Mouse (Mus musculus) MEL (cell line): ENCODE data around the gene Urb2. TPM values are rescaled to one million over a fixed set of nuclear protein-coding genes. Genes with fewer than 3 reads are reported as not detected.

Experiments
- DNase-seq: peaks from one replicate; pipeline ENCODE4 v3.0.0; 2011; ENCODE audit warnings: low read depth, low spot score
- H3K27ac ChIP-seq: 2 replicates; pipeline ENCODE4 v1.5.1; 2012; ENCODE audit warnings: low read depth, mild to moderate bottlenecking, control low read depth, low read length, moderate library complexity; ENCODE audit not compliant: control insufficient read depth
- H3K27me3 ChIP-seq, 2 experiments: fragments of 150-350 bp in 1 of 2; sonication (generic) in 1 of 2; 2 replicates each; pipeline ENCODE4 v1.6.1; 2012; ENCODE audit warnings: low read length in 2 of 2, mild to moderate bottlenecking in 2 of 2, improper control_type of control experiment in 1 of 2, moderate library complexity in 1 of 2; ENCODE audit not compliant: insufficient read depth in 2 of 2, control insufficient read depth in 1 of 2
- H3K36me3 ChIP-seq, 2 experiments: 2 replicates each; pipeline ENCODE4 v1.6.1; 2012 to 2014; ENCODE audit warnings: low read length in 2 of 2, improper control_type of control experiment in 1 of 2, inconsistent platforms in 1 of 2, mild to moderate bottlenecking in 1 of 2; ENCODE audit not compliant: insufficient read depth in 2 of 2, control insufficient read depth in 1 of 2
- H3K4me1 ChIP-seq, 2 experiments: fragments of 150-350 bp in 1 of 2; sonication (generic) in 1 of 2; 2 replicates each; pipeline ENCODE4 v1.6.1; 2012; ENCODE audit warnings: low read length in 2 of 2, improper control_type of control experiment in 1 of 2, mild to moderate bottlenecking in 1 of 2; ENCODE audit not compliant: insufficient read depth in 2 of 2, control insufficient read depth in 1 of 2
- H3K4me3 ChIP-seq, 2 experiments: fragments of 150-350 bp in 1 of 2; sonication (generic) in 1 of 2; 2 replicates each; pipeline ENCODE4 v1.5.1; 2012; ENCODE audit warnings: low read depth in 2 of 2, low read length in 2 of 2, mild to moderate bottlenecking in 2 of 2, moderate library complexity in 2 of 2, control low read depth in 1 of 2, improper control_type of control experiment in 1 of 2; ENCODE audit not compliant: control insufficient read depth in 1 of 2, insufficient read depth in 1 of 2
- H3K79me2 ChIP-seq: 2 replicates; pipeline ENCODE4 v1.6.1; 2012; ENCODE audit warnings: mild to moderate bottlenecking, low read length, moderate library complexity; ENCODE audit not compliant: control insufficient read depth, poor library complexity, insufficient read depth
- H3K9ac ChIP-seq: 2 replicates; pipeline ENCODE4 v1.6.1; 2012; ENCODE audit warnings: low read depth, mild to moderate bottlenecking, control low read depth, low read length, moderate library complexity; ENCODE audit not compliant: control insufficient read depth, poor library complexity, severe bottlenecking
- H3K9me3 ChIP-seq: fragments of 150-350 bp; sonication (generic); replicated peaks from 2 replicates; pipeline ENCODE4 v1.6.1; 2012; ENCODE audit warnings: mild to moderate bottlenecking, low read length, improper control_type of control experiment, moderate library complexity; ENCODE audit not compliant: insufficient read depth
- CHD1 ChIP-seq: IDR thresholded peaks from 2 replicates; pipeline ENCODE4 v1.6.1; 2012; ENCODE audit warnings: low read depth, mild to moderate bottlenecking, inconsistent platforms, low read length, improper control_type of control experiment
- CHD2 ChIP-seq: IDR thresholded peaks from 2 replicates; pipeline ENCODE4 v1.6.1; 2011; ENCODE audit warnings: low read length, improper control_type of control experiment
- CTCF ChIP-seq, 3 experiments: IDR thresholded peaks in 2 of 3; conservative IDR thresholded peaks in 1 of 3; 2 replicates each; pipeline ENCODE4 v1.5.1; 2011 to 2012; ENCODE audit warnings: low read length in 3 of 3, low read depth in 2 of 3, mild to moderate bottlenecking in 2 of 3, improper control_type of control experiment in 1 of 3, inconsistent platforms in 1 of 3, mixed read lengths in 1 of 3, moderate library complexity in 1 of 3; ENCODE audit not compliant: control insufficient read depth in 1 of 3, insufficient read depth in 1 of 3, poor library complexity in 1 of 3, severe bottlenecking in 1 of 3
- ELF1 ChIP-seq: IDR thresholded peaks from 2 replicates; pipeline ENCODE4 v1.6.1; 2014; ENCODE audit warnings: low read depth, mild to moderate bottlenecking, inconsistent platforms, low read length, improper control_type of control experiment, moderate library complexity
- ETS1 ChIP-seq: IDR thresholded peaks from 2 replicates; pipeline ENCODE4 v1.6.1; 2012; ENCODE audit warnings: low read depth, mild to moderate bottlenecking, inconsistent platforms, low read length, improper control_type of control experiment, moderate library complexity
- KAT2A ChIP-seq: conservative IDR thresholded peaks from 2 replicates; pipeline ENCODE4 v1.6.1; 2012; ENCODE audit warnings: low read depth, low read length, improper control_type of control experiment, inconsistent platforms
- MAFK ChIP-seq: IDR thresholded peaks from 2 replicates; pipeline ENCODE4 v1.6.1; 2011; ENCODE audit warnings: low read depth, mild to moderate bottlenecking, low read length, improper control_type of control experiment, borderline replicate concordance
- MAX ChIP-seq: IDR thresholded peaks from 2 replicates; pipeline ENCODE4 v1.6.1; 2011; ENCODE audit warnings: low read length, improper control_type of control experiment
- MAZ ChIP-seq: IDR thresholded peaks from 2 replicates; pipeline ENCODE4 v1.6.1; 2012; ENCODE audit warnings: low read depth, mild to moderate bottlenecking, inconsistent platforms, low read length, improper control_type of control experiment
- MEF2A ChIP-seq: IDR thresholded peaks from 2 replicates; pipeline ENCODE4 v1.6.1; 2014; ENCODE audit warnings: low read depth, mild to moderate bottlenecking, inconsistent platforms, low read length, improper control_type of control experiment; ENCODE audit not compliant: poor library complexity, insufficient replicate concordance, severe bottlenecking; ENCODE audit errors: extremely low read depth
- MXI1 ChIP-seq: IDR thresholded peaks from 2 replicates; pipeline ENCODE4 v1.6.1; 2011; ENCODE audit warnings: mild to moderate bottlenecking, low read depth, low read length, improper control_type of control experiment
- NELFE ChIP-seq: IDR thresholded peaks from 2 replicates; pipeline ENCODE4 v1.6.1; 2011; ENCODE audit warnings: low read depth, low read length, improper control_type of control experiment
- POLR2A ChIP-seq, 2 experiments: IDR thresholded peaks; 2 replicates each; pipeline ENCODE4 v1.6.1; 2011 to 2012; ENCODE audit warnings: low read length in 2 of 2, mild to moderate bottlenecking in 2 of 2, control low read depth in 1 of 2, improper control_type of control experiment in 1 of 2, low read depth in 1 of 2, moderate library complexity in 1 of 2; ENCODE audit not compliant: control insufficient read depth in 1 of 2, insufficient read depth in 1 of 2, poor library complexity in 1 of 2
- POLR2AphosphoS5 ChIP-seq: IDR thresholded peaks from 2 replicates; pipeline ENCODE4 v1.6.1; 2012; ENCODE audit warnings: low read depth, borderline replicate concordance, mild to moderate bottlenecking, inconsistent platforms, low read length, moderate library complexity, mixed read lengths
- RAD21 ChIP-seq: IDR thresholded peaks from 2 replicates; pipeline ENCODE4 v1.6.1; 2011; ENCODE audit warnings: mild to moderate bottlenecking, low read depth, low read length, improper control_type of control experiment
- RCOR1 ChIP-seq: IDR thresholded peaks from 2 replicates; pipeline ENCODE4 v1.6.1; 2012; ENCODE audit warnings: low read depth, mild to moderate bottlenecking, inconsistent platforms, low read length, improper control_type of control experiment
- SIN3A ChIP-seq: IDR thresholded peaks from 2 replicates; pipeline ENCODE4 v1.6.1; 2012; ENCODE audit warnings: low read length, improper control_type of control experiment, inconsistent platforms
- SMC3 ChIP-seq: IDR thresholded peaks from 2 replicates; pipeline ENCODE4 v1.6.1; 2011; ENCODE audit warnings: low read depth, low read length, improper control_type of control experiment
- TAL1 ChIP-seq: IDR thresholded peaks from 2 replicates; pipeline ENCODE4 v1.6.1; 2012; ENCODE audit warnings: mild to moderate bottlenecking, inconsistent platforms, low read length, moderate library complexity, mixed read lengths
- TBP ChIP-seq: IDR thresholded peaks from 2 replicates; pipeline ENCODE4 v1.8.0; 2011; ENCODE audit warnings: low read depth, low read length, improper control_type of control experiment
- TCF12 ChIP-seq: IDR thresholded peaks from 2 replicates; pipeline ENCODE4 v1.6.1; 2014; ENCODE audit warnings: low read depth, mild to moderate bottlenecking, inconsistent platforms, low read length, improper control_type of control experiment, moderate library complexity
- UBTF ChIP-seq: IDR thresholded peaks from 2 replicates; pipeline ENCODE4 v1.6.1; 2012; ENCODE audit warnings: low read depth, mild to moderate bottlenecking, inconsistent platforms, low read length, improper control_type of control experiment, moderate library complexity, borderline replicate concordance; ENCODE audit not compliant: insufficient read depth
- USF1 ChIP-seq: IDR thresholded peaks from 2 replicates; pipeline ENCODE4 v1.6.1; 2014; ENCODE audit warnings: low read depth, mild to moderate bottlenecking, inconsistent platforms, low read length, improper control_type of control experiment, moderate library complexity
- ZKSCAN1 ChIP-seq: IDR thresholded peaks from 2 replicates; pipeline ENCODE4 v1.6.1; 2012; ENCODE audit warnings: low read depth, mild to moderate bottlenecking, inconsistent platforms, low read length, improper control_type of control experiment, moderate library complexity
- ZNF384 ChIP-seq: IDR thresholded peaks from 2 replicates; pipeline ENCODE4 v1.6.1; 2012; ENCODE audit warnings: low read depth, mild to moderate bottlenecking, inconsistent platforms, low read length, improper control_type of control experiment
- polyA plus RNA-seq, 2 experiments: library from polyadenylated mRNA; stranded (reverse) in 1 of 2; unstranded in 1 of 2; fragments of >175 nt in 1 of 2; fragments of >200 nt in 1 of 2; gene quantifications; 2 replicates each; pipeline versions ENCODE4 v1.2.1 to v1.2.4; 2012; ENCODE audit warnings: low replicate concordance in 2 of 2, low read depth in 1 of 2; ENCODE audit not compliant: insufficient read length in 2 of 2, insufficient read depth in 1 of 2, missing spikeins in 1 of 2
- total RNA-seq: library from RNA; depleted of rRNA; stranded (reverse); fragments of 300-350 nt; gene quantifications from 2 replicates; pipeline ENCODE4 v1.2.3, GENCODE M21; 2012

The Urb2 gene
- total and polyA plus RNA-seq, 3 experiments: 31.6 to 82.4 (median 39.7) TPM

DNA sequence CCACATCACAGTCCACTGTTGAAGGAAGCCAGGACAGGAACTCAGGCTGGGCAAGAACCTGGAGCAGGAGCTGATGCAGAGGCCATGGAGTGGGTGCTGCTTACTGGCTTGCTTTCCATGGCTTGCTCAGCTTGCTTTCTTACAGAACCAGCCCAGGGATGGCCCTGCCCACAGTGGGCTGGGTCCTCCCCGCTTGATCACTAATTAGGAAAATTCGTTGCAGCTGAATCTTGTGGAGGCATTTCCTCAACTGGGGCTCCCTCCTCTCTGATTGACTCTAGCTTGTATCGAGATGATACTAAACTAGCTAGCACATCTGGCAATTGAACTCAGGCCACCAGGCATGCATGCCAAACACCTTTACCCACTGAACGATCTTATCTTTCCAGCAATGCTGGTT is 18.0 kb downstream of the Urb2 start:
- Histone ChIP-seq H3K9me3 (no peaks in the 10 kb centered on the region), H3K4me3 (no peak overlapping the region), H3K27ac (no peak overlapping the region), H3K4me1 (no peaks in the 10 kb centered on the region), H3K79me2 (no peaks in the 10 kb centered on the region; the same call in 1 of the 2 replicates), H3K9ac (no peak overlapping the region), H3K27me3 (no peaks in the 10 kb centered on the region), H3K36me3 (peaks cover 0 to 49% of the 10 kb centered on the region in 2 experiments; a peak in 3 of 4 replicates)
- no peak for DNase-seq
- TF ChIP-seq POLR2AphosphoS5 (no peak), RCOR1 (no peak), USF1 (no peak), MEF2A (no peak), RAD21 (no peak), NELFE (no peak), MAZ (no peak), TCF12 (no peak), MAFK (no peak), ELF1 (no peak), ZNF384 (no peak), MAX (no peak), CHD1 (no peak), CHD2 (no peak), UBTF (no peak)

DNA sequence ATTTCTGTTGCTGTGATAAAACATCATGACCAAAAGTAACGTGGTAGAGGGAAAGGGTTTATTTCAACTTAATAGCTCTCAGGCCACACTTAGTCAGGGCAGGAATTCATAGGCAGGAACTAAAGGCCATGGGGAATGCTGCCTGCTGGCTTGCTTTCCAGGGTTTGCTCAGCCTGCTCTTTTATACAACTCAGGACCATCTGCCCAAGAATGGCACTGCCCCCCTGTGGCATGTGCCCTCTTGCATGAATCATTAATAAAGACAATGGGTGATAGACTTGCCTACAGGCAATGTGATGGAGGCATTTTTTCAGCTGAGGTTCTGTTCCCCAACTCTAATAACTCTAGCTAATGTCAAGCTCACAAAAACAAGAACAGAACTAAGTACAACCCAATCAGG is 20.9 kb downstream of the Urb2 start:
- Histone ChIP-seq H3K9ac (no peak overlapping the region), H3K4me1 (no peaks in the 10 kb centered on the region), H3K79me2 (no peaks in the 10 kb centered on the region), H3K27ac (no peak overlapping the region), H3K36me3 (peaks cover 0 to 37% of the 10 kb centered on the region in 2 experiments; a peak in 2 of 4 replicates), H3K4me3 (no peak overlapping the region), H3K27me3 (no peaks in the 10 kb centered on the region), H3K9me3 (no peaks in the 10 kb centered on the region)
- no peak for DNase-seq
- no peak for TF ChIP-seq SIN3A
- no peak for TF ChIP-seq KAT2A
- no peak; a peak in 1 of 6 replicates for TF ChIP-seq CTCF (IDR thresholded peaks at IDR 0.05 in 2 of 3, conservative IDR thresholded peaks at IDR 0.05 in 1 of 3; ENCODE audit: control insufficient read depth in 1 of 3, insufficient read depth in 1 of 3, low read depth in 2 of 3, low read length in 3 of 3, poor library complexity in 1 of 3, severe bottlenecking in 1 of 3)
- TF ChIP-seq TCF12: no peak
- no peak for TF ChIP-seq POLR2AphosphoS5
- no peak for TF ChIP-seq TBP
- no peak for TF ChIP-seq ZKSCAN1
- no peak for TF ChIP-seq RAD21
- TF ChIP-seq ETS1: no peak
- TF ChIP-seq TAL1: no peak
- no peak for TF ChIP-seq SMC3
- TF ChIP-seq POLR2A (IDR thresholded peaks at IDR 0.05; ENCODE audit: control insufficient read depth in 1 of 2, insufficient read depth in 1 of 2, low read depth in 1 of 2, low read length in 2 of 2, poor library complexity in 1 of 2): no peak
- TF ChIP-seq USF1: no peak
- TF ChIP-seq MXI1: no peak
- TF ChIP-seq MEF2A: no peak
- TF ChIP-seq, all 39 proteins: peak for 0
